Mouse (Mus musculus) urinary bladder, postnatal 14 days (tissue): ENCODE data around the gene Olfr594.
"Not testable (repeated sequence)": the region's sequence is repeated elsewhere in the genome, so short reads cannot be mapped to it uniquely, and the experiment has no call there.

Source experiments
- DNase-seq: peaks from one replicate; pipeline ENCODE4 v3.0.0; 2021; ENCODE audit warnings: low spot score

The Olfr594 gene

DNA sequence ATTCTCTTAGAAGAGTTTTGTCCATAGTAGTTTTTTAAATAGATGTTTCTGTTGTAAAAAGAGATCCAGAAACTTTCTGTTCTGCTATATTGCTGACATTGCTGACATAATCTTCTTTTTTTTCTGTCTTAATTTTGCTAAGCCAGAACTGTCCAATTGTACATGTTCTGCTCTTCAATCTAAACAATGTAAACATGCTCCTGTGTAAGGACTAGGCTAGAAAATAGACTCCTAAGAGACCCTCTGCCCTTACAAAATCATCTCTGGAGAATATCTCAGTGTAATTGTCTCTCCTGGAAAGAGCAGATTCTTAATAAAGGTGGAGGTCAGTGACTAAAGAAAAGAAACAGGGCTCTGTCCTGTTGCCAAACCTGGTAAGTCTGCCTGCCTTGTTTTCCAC is at the start of gene Olfr594:
Gene Olfr594, plus strand, starts transcription at position 301 of the 400 bp plus-strand sequence.
- DNase-seq: no peak

- DNase-seq: no peak
Observed at GRCm38 (mm10) chr7:103169697-103170096, 47.1 kb upstream of the Olfr594 start.

DNA sequence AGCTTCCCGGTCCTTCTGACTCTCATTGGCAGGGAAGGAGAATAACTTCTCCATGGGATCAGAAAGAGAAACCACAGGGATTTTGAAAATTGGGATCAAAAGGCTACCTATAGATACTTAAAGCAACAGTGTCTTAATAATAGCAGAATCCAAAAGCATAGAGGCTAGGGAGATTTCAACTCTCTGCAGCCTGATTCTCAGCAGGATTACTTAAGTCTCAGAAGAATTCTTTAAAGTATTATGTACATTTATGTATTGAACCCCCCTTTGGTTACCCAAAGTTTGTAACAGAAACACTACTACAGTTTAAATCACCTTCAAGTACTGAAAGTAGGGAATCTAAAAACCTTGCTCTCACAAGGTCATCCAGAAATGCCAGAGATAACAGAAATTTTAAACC is 38.6 kb upstream of the Olfr594 start, which contains the start of gene Olfr591:
Gene Olfr591, minus strand, starts transcription at position 101 of the 400 bp plus-strand sequence.
- DNase-seq: no peak

DNA sequence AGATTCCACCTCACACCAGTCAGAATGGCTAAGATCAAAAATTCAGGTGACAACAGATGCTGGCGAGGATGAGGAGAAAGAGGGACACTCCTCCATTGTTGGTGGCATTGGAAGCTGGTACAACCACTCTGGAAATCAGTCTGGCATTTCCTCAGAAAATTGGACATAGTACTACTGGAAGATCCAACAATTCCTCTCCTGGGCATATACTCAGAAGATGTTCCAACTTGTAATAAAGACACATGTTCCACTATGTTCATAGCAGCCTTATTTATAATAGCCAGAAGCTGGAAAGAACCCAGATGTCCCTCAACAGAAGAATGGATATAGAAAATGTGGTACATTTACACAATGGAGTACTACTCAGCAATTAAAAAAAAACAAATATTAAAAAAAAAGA is 32.3 kb upstream of the Olfr594 start, which contains the start of gene Olfr592:
Gene Olfr592, plus strand, starts transcription at position 301 of the 400 bp plus-strand sequence.
- not testable (repeated sequence) for DNase-seq

GRCm38 (mm10) chr7:103211562-103211961 is 5.2 kb upstream of the Olfr594 start, which contains the start of gene Olfr593:
Gene Olfr593, plus strand, starts transcription at chr7:103211862.
- DNase-seq: no peak

DNA sequence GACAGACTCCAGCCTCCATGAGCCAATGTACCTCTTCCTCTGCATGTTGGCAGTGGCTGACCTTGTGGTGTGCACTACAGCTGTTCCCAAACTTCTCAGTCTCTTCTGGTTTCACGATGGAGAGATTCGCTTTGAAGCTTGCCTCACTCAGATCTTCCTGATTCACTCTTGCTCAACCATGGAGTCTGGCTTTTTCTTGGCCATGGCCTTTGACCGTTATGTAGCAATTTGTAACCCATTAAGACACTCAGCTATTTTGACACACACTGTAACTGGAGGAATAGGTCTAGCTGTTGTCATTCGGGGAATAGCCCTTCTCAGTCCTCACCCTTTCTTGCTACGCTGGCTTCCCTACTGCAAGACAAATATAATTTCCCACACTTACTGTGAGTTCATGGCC is 4.7 kb upstream of the Olfr594 start:
- not testable (repeated sequence) for DNase-seq

DNA sequence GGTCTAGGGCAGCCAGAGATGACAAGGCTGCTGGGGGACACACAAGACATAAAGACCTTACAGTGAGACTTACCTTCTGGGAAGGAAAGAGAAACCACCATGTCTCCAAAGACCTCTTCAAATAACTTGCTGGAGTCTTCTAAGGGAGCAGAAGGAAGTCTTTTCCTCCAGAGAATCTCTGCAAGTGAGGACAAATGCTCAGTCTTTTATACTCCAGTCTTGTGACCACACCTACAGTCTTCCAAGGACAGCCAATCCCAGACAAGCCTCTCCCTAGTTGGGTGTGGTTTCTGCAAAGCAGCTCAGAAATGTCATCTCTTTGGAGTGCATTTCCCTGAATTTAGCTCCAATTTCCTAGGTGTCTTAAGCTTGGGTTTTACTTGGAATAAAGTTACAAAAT is 35.6 kb downstream of the Olfr594 start, which contains the start of gene Usp17ld:
Gene Usp17ld, minus strand, starts transcription at position 101 of the 400 bp plus-strand sequence.
- DNase-seq: not testable (repeated sequence)
